Mouse (Mus musculus): ENCODE measurements around the gene Myh3. TPM values are rescaled to one million over a fixed set of nuclear protein-coding genes. Genes with fewer than 3 reads are reported as not detected.

Gene Myh3
- polyA plus RNA-seq, 1 experiment from 2014 or later, result 0.30 TPM

DNA sequence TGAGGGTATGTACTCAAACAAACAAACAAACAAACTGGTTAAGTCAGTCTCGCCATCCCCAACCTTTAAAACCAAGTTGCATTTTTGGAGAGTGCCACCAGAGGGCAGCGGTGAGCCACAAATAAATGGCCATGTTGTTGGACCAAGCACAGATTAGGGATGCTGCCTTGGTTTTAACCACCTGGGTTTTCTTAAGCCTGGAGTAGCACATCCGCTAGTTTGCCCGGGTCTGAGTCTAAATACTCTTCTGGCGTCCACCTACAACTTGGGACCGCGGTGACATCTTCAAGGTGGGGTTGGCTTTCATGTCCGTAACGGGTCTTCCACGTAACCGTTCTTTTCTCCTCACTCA lies 34.7 kb downstream of the Myh3 start:
- WGBS, result 40% methylated on average over 11 of the region's 11 CpGs
- no peaks in the 10 kb centered on the region for H3K9me3 ChIP-seq
- H3K27me3 ChIP-seq (replicated peaks; ENCODE audit: low read depth, poor library complexity, severe bottlenecking), result no peaks in the 10 kb centered on the region; the same call in 1 of the 2 replicates
- no peak overlapping the region for H3K27ac ChIP-seq (replicated peaks)
- H3K36me3 ChIP-seq (replicated peaks), result no peaks in the 10 kb centered on the region
- peaks cover 6% of the 10 kb centered on the region; the same call in 1 of the 2 replicates for H3K4me1 ChIP-seq
- peak; percentile 78 for DNase-seq (ENCODE audit: low spot score)
- no peak overlapping the region for H3K4me3 ChIP-seq

DNA sequence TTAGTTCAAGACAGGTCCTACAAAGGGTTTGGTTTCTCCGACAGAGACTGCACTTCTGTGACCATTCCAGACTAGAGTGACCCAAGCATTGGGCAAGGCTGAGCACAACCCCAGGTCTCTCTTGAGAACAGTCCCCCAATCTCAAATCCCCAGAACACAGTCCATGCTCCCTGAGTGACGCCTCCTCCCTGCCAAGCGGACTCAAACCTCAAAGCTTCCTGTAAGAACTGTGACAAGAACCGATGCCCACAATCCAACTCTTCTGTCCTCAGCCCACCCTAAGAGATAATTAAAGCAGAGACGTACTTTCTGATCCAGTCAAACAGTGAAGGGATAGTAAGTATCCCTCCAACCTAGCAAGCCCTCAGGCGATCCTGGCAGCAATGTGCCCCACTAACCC lies 35.3 kb downstream of the Myh3 start:
- Histone ChIP-seq H3K4me1 (peaks cover 6% of the 10 kb centered on the region; the same call in 1 of the 2 replicates), H3K36me3 (replicated peaks) (no peaks in the 10 kb centered on the region), H3K27me3 (replicated peaks; ENCODE audit: low read depth, poor library complexity, severe bottlenecking) (no peaks in the 10 kb centered on the region; the same call in 1 of the 2 replicates), H3K4me3 (no peak overlapping the region), H3K9me3 (no peaks in the 10 kb centered on the region), H3K27ac (replicated peaks) (no peak overlapping the region)
- WGBS, result 89% methylated on average over 6 of the region's 6 CpGs
- no peak for DNase-seq (ENCODE audit: low spot score)

DNA sequence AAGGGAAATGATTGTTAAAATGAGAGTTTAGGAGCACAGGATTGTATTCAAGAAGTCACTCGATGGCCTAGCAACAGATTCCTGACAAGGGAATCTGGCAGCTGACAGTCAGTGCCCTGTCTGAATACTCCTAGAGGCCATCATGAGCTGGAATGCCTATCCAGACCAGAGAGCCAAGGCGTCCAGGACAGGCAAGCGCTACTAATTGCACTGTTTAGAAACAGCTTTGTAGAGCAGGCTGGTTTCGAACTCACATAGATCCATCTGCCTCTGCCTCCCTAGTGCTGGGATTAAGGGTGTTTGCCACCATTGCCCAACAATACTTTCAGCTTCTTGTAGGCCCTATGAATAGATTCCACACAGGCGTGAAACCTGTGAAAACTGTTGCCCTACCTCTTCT lies 36.2 kb downstream of the Myh3 start:
- H3K4me1 ChIP-seq, result peaks cover 6% of the 10 kb centered on the region; the same call in 1 of the 2 replicates
- H3K4me3 ChIP-seq, result no peak overlapping the region
- no peak for DNase-seq (ENCODE audit: low spot score)
- H3K36me3 ChIP-seq (replicated peaks), result no peaks in the 10 kb centered on the region
- H3K9me3 ChIP-seq, result no peaks in the 10 kb centered on the region
- H3K27ac ChIP-seq (replicated peaks), result no peak overlapping the region
- no peaks in the 10 kb centered on the region; the same call in 1 of the 2 replicates for H3K27me3 ChIP-seq (replicated peaks; ENCODE audit: low read depth, poor library complexity, severe bottlenecking)
- WGBS, result 93% methylated on average over 5 of the region's 5 CpGs

DNA sequence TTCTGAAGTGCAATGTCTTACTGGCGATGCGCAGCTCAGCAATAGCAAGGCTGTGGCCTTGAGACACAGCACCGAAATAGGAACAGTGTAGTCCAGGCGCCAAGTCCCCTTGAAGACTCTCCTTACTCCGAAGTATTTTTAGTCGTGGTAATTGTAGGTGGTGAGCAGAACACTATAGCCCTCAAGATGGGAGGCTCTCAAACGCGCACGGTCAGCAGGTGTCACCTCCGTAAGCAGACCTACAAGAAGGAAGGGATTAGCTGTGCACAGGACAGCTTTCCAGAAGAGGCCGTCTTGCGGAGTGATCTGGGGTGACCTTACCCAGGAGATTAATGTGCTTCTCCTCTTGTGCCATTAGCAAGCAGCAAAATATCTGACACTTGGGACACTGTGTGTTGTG lies 36.8 kb downstream of the Myh3 start:
- WGBS, result 91% methylated on average over 12 of the region's 12 CpGs
- no peaks in the 10 kb centered on the region for H3K36me3 ChIP-seq (replicated peaks)
- H3K4me1 ChIP-seq, result peaks cover 12% of the 10 kb centered on the region; the same call in 1 of the 2 replicates
- H3K4me3 ChIP-seq, result no peak overlapping the region
- H3K27me3 ChIP-seq (replicated peaks; ENCODE audit: low read depth, poor library complexity, severe bottlenecking), result no peaks in the 10 kb centered on the region; the same call in 1 of the 2 replicates
- DNase-seq (ENCODE audit: low spot score), result no peak
- no peak overlapping the region for H3K27ac ChIP-seq (replicated peaks)
- H3K9me3 ChIP-seq, result no peaks in the 10 kb centered on the region

DNA sequence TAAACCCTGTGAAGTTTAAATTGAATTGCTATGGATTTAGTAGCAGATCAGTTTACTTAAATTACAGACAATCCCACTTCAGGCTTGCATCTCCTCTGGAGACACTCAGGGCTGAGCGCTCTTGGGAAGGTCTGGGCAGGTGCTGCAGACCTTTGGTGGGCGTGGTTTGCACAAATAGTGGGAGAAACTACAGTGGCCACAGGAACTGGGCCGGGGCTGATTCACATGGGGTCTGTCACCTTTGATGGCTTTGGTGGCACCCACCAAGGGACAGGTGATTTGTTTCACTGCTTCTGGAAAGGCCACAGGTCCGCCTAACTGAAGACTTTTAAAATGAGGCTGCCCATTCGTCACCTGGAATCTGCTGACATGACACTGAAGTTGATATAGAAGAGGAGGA lies 38.6 kb downstream of the Myh3 start:
- WGBS, result 81% methylated on average over 5 of the region's 5 CpGs
- H3K36me3 ChIP-seq (replicated peaks), result no peaks in the 10 kb centered on the region
- DNase-seq (ENCODE audit: low spot score), result no peak
- no peaks in the 10 kb centered on the region; the same call in 1 of the 2 replicates for H3K27me3 ChIP-seq (replicated peaks; ENCODE audit: low read depth, poor library complexity, severe bottlenecking)
- H3K9me3 ChIP-seq, result no peaks in the 10 kb centered on the region
- peaks cover 21% of the 10 kb centered on the region for H3K4me1 ChIP-seq
- no peak overlapping the region for H3K27ac ChIP-seq (replicated peaks)
- no peak overlapping the region for H3K4me3 ChIP-seq

DNA sequence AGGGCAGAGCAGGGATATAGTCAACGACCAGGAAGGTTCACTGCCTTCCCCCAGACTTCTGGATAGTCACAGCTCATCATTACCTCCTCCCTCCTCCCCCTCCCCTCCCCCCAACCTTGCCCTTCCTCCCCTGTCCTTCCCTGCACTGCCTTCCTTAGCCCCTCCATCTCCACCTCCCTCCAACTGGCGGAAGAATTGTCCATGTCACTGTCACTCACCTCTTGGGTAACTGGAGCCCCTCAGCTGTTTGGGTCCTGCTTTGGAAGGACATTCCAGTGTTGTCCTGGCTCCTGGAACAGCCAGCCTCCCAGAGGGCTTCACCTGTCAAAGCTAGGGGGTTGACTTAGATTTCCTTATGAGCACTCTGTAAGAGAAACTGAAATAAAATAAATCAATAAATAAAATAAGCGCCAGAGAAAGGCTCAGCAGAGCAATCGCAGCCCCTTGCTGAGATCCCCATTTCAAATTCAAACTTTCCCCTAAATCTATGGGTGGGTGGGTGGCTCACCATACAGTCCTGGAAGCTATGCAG lies 41.5 kb downstream of the Myh3 start:
- Histone ChIP-seq H3K36me3 (replicated peaks) (no peaks in the 10 kb centered on the region), H3K9me3 (no peaks in the 10 kb centered on the region), H3K4me3 (no peak overlapping the region), H3K27ac (replicated peaks) (no peak overlapping the region), H3K4me1 (peaks cover 15% of the 10 kb centered on the region), H3K27me3 (replicated peaks; ENCODE audit: low read depth, poor library complexity, severe bottlenecking) (no peaks in the 10 kb centered on the region)
- 40% methylated on average over 4 of the region's 4 CpGs for WGBS
- DNase-seq (ENCODE audit: low spot score), result no peak

DNA sequence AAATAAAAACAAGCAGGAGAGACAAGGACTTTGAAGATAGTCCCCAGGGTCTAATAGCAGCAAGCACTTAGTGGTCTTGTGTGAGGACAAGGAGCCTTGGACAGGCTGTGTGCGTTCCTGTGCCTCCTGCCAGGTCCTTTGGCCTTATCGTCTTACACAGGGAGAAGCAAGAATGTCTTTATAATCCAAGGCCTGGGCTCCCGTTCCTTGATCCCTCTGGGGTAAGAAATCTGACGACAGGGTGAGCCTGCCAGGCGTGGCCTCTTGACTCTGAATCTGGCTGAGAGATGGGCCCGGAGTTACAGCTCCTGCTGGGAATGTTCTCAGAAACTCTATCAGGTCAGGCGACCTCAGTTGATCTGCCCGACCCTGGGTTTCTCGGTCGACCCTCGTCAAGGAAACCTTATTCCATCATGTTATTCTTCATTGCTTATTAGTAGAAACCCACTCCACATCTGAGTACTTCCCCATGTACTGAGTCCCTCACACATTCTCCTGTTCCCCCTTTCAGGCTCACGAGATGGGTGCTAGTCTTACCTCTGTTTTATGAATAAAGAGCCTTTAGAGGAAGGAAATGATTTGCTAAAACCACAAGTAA lies 42.7 kb downstream of the Myh3 start:
- WGBS, result 41% methylated on average over 12 of the region's 12 CpGs

DNA sequence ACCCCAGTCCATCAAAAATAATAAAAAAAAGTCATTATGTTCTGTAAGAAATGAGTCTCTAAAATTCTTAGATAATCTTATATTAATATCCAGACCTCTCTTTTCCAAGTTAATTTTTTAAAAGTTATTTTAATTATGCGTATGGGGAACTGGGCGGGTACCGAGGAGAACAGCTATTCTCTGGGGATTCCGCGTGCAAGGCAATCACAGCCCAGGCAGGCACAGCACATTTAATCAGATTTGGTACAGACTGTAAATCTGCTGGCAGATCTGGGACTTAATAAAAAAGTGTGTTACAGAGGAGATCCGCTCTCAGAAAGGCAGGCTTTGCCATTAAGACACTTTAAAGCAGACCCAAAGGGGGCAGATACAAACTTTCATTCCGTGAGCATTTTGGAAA lies 46.8 kb downstream of the Myh3 start:
- 82% methylated on average over 7 of the region's 7 CpGs for WGBS
- H3K9me3 ChIP-seq, result no peaks in the 10 kb centered on the region
- no peaks in the 10 kb centered on the region for H3K27me3 ChIP-seq (replicated peaks; ENCODE audit: low read depth, poor library complexity, severe bottlenecking)
- H3K4me1 ChIP-seq, result peaks cover 13% of the 10 kb centered on the region
- H3K4me3 ChIP-seq, result no peak overlapping the region
- no peak overlapping the region for H3K27ac ChIP-seq (replicated peaks)
- no peaks in the 10 kb centered on the region for H3K36me3 ChIP-seq (replicated peaks)
- DNase-seq (ENCODE audit: low spot score), result no peak

More for the DNA sequence above, 42.7 kb downstream of the Myh3 start:
- Histone ChIP-seq H3K36me3 (replicated peaks) (no peaks in the 10 kb centered on the region), H3K9me3 (no peaks in the 10 kb centered on the region), H3K4me1 (peaks cover 19% of the 10 kb centered on the region), H3K4me3 (no peak overlapping the region), H3K27ac (replicated peaks) (no peak overlapping the region), H3K27me3 (replicated peaks; ENCODE audit: low read depth, poor library complexity, severe bottlenecking) (no peaks in the 10 kb centered on the region)
- no peak for DNase-seq (ENCODE audit: low spot score)

DNA sequence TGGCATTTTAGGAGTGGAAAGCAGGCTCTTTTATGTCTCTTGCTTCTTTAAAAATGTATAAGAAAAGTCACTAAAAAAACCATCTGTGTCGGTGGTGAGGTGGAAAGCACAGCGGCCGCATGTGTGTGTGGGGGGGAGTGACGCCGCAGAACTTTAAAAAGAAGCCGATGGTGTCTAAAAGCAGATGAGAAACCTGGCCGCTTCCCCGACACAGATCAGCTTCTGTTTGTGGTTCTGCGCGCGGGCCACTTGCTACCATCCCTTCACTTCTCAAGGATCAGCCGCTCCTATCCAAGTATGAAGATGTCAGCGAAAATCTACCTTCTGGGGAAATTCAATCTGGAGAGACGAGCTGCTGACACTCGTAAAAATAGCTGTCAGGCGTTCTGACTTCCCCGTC lies 47.3 kb downstream of the Myh3 start:
- Histone ChIP-seq H3K27ac (replicated peaks) (no peak overlapping the region), H3K9me3 (no peaks in the 10 kb centered on the region), H3K4me3 (no peak overlapping the region), H3K36me3 (replicated peaks) (no peaks in the 10 kb centered on the region), H3K27me3 (replicated peaks; ENCODE audit: low read depth, poor library complexity, severe bottlenecking) (no peaks in the 10 kb centered on the region), H3K4me1 (peaks cover 9% of the 10 kb centered on the region; the same call in 1 of the 2 replicates)
- DNase-seq (ENCODE audit: low spot score), result no peak
- 59% methylated on average over 17 of the region's 17 CpGs for WGBS

DNA sequence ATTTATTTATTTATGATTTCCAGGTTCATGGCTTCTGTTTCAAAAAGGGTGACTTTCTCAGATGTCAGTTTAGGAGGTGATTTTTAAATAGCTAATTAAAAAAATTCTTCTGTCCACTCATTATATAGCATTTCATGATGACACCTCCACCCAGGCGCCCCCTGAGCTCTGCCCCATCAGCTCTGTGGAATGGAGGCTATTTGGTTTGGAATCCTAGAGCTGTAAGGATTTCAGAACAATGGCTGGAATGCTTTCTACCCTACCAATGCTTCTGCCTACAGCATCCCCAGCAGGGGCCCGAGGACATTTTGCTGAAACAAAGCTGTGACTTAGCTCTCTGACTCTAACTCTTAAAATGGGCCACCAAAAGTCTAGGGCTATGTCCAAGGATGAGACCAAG lies 55.4 kb downstream of the Myh3 start:
- WGBS, result 80% methylated on average over 2 of the region's 2 CpGs
- no peaks in the 10 kb centered on the region for H3K36me3 ChIP-seq (replicated peaks)
- no peak overlapping the region for H3K27ac ChIP-seq (replicated peaks)
- H3K9me3 ChIP-seq, result no peaks in the 10 kb centered on the region
- no peaks in the 10 kb centered on the region for H3K4me1 ChIP-seq
- no peaks in the 10 kb centered on the region for H3K27me3 ChIP-seq (replicated peaks; ENCODE audit: low read depth, poor library complexity, severe bottlenecking)
- no peak for DNase-seq (ENCODE audit: low spot score)
- no peak overlapping the region for H3K4me3 ChIP-seq

DNA sequence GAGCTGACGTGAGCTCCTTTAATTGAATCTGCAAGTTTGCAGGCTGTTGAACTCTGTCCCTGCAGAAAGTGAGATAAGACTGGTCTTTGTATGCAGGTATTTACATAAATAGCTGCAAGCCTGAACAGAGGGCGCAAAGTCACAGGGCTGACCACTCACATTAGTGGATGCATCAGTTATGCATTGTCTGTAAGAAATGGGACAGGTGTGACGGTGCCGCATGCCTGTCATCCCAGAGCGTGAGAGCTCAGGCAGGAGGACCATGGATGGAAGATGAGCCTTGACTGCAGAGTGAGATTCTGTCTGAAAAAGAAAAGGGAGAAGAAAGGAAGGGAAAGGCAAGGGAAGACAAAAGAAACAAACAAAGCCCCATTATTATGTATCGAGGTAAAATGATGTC lies 56.6 kb downstream of the Myh3 start:
- Histone ChIP-seq H3K9me3 (no peaks in the 10 kb centered on the region), H3K4me1 (0 out of 2 replicates have a peak, but pooled peaks cover under 1% of the 10 kb centered on the region), H3K36me3 (replicated peaks) (no peaks in the 10 kb centered on the region), H3K27ac (replicated peaks) (no peak overlapping the region), H3K4me3 (no peak overlapping the region), H3K27me3 (replicated peaks; ENCODE audit: low read depth, poor library complexity, severe bottlenecking) (no peaks in the 10 kb centered on the region)
- DNase-seq (ENCODE audit: low spot score), result no peak
- WGBS, result 76% methylated on average over 6 of the region's 6 CpGs

DNA sequence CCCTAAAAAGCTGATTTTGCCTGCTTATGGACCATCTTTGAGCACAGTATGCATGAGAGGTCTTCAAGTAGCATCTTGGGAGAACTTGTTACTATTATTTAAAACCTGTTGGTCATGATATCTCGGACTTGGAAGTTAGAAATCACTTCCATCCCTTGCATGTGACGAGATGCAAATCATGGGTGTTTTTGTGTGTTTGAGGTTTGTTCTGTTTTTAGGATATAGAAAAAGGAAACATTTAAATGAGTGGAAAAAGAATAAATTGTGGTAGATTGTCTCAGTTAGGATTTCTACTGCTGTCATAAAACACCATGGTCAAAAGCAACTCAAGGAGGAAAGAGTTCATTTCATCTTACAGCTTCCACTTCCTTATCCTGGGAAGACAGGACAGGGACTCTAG lies 57.4 kb downstream of the Myh3 start:
- 91% methylated on average over 2 of the region's 2 CpGs for WGBS
- Histone ChIP-seq H3K27me3 (replicated peaks; ENCODE audit: low read depth, poor library complexity, severe bottlenecking) (no peaks in the 10 kb centered on the region), H3K9me3 (no peaks in the 10 kb centered on the region), H3K36me3 (replicated peaks) (no peaks in the 10 kb centered on the region), H3K27ac (replicated peaks) (no peak overlapping the region), H3K4me1 (0 out of 2 replicates have a peak, but pooled peaks cover 3% of the 10 kb centered on the region), H3K4me3 (no peak overlapping the region)
- DNase-seq (ENCODE audit: low spot score), result no peak

DNA sequence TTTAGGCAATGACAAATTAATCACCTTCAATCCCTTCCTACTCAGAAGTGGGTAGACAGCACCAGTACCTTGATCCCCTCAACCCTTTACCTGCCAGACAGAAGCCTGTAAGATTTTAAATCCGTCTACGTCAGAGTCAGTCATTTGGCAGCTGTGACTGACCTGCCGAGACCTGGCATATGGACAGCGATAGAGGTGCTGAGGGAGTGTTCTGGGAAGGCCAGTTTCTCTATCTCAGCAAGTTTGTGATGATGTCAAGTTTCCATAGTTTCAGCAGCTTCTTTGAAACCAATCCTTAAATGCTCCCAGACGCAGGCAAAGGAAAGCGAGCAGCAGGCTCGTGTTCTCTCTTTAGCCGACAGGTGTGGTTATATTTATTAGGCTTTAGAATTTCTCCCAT lies 61.5 kb downstream of the Myh3 start:
- H3K27ac ChIP-seq (replicated peaks), result no peak overlapping the region
- no peak for DNase-seq (ENCODE audit: low spot score)
- 83% methylated on average over 8 of the region's 8 CpGs for WGBS
- no peaks in the 10 kb centered on the region for H3K36me3 ChIP-seq (replicated peaks)
- no peaks in the 10 kb centered on the region for H3K27me3 ChIP-seq (replicated peaks; ENCODE audit: low read depth, poor library complexity, severe bottlenecking)
- no peaks in the 10 kb centered on the region for H3K9me3 ChIP-seq
- peaks cover 10% of the 10 kb centered on the region for H3K4me1 ChIP-seq
- no peak overlapping the region for H3K4me3 ChIP-seq

Measured in embryonic facial prominence, embryonic 10.5 days (tissue).